Mouse (Mus musculus) heart, adult 2 months (tissue): ENCODE results near the gene Arf6.

ENCODE experiments used
- CTCF ChIP-seq: fragments of 200-600 bp; IDR thresholded peaks from 2 replicates; pipeline ENCODE4 v1.8.1; 2022; ENCODE audit warnings: antibody characterized with exemption, mild to moderate bottlenecking, moderate library complexity
- POLR2A ChIP-seq: fragments of 200-500 bp; IDR thresholded peaks from 2 replicates; pipeline ENCODE4 v1.6.1; 2011; ENCODE audit warnings: mild to moderate bottlenecking, low read depth, low read length, control low read depth; ENCODE audit not compliant: insufficient read depth

GRCm38 (mm10) chr12:69373850-69374766 lies 2.2 kb downstream of the Arf6 start:
- TF ChIP-seq CTCF, result no peak
- TF ChIP-seq POLR2A, result no peak
